Mouse (Mus musculus): Measurements from ENCODE around the gene Egfl7. TPM values are rescaled to one million over a fixed set of nuclear protein-coding genes. Genes with fewer than 3 reads are reported as not detected.

Egfl7 gene
- polyA plus RNA-seq, 1 experiment from 2014 or later: 78.3 TPM

DNA sequence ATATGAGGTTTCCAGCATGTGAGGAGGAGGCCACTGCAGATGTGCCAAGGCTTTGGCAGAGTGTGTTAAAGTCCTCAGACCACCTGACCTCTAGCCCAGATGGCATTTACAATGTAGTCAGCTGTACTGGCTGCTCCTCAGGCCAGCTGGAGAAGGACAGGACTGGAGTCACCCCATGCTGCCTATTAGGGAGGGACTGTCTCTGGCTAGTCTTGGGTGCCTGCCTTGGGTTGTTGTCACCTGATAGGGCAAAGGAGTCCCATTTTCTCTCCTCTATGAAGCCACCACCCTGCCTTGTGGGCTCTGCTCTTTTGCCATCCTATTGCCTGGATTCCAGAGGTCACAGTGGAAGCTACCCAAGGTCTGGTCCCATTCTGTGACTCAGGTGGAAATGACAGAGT, 29.4 kb downstream of the Egfl7 start:
- H3K36me3 ChIP-seq: no peaks in the 10 kb centered on the region
- H3K27me3 ChIP-seq (ENCODE audit: insufficient read depth, poor library complexity, severe bottlenecking): peaks cover 28% of the 10 kb centered on the region
- no peak overlapping the region for H3K27ac ChIP-seq
- no peak for DNase-seq (ENCODE audit: low spot score)
- peaks cover 13% of the 10 kb centered on the region for H3K4me1 ChIP-seq (replicated peaks)
- no peak overlapping the region for H3K4me3 ChIP-seq
- no peaks in the 10 kb centered on the region for H3K9me3 ChIP-seq

DNA sequence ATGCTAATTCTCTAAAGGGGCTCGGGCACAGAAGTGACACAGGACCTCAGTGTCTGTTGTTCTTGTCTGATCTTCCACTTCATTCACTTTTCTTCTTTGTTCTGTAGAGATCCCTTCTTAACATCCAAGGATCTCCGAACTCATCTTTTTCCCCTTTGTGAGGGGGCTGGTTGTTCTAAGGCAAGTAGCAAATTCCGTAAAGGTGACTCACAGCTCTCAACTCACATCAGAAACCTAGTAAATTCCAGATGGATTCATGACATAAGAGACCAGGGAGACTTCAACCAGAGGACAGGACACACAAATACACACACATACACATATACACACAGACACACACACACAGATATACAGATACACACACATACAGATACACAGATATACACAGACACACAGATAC, 30.7 kb downstream of the Egfl7 start:
- DNase-seq (ENCODE audit: low spot score): no peak
- Histone ChIP-seq H3K27ac (no peak overlapping the region), H3K4me1 (replicated peaks) (peaks cover 9% of the 10 kb centered on the region; the same call in 1 of the 2 replicates), H3K36me3 (no peaks in the 10 kb centered on the region), H3K9me3 (no peaks in the 10 kb centered on the region), H3K4me3 (no peak overlapping the region), H3K27me3 (ENCODE audit: insufficient read depth, poor library complexity, severe bottlenecking) (peaks cover 16% of the 10 kb centered on the region)
- 73% methylated on average over 3 of the region's 3 CpGs for WGBS

DNA sequence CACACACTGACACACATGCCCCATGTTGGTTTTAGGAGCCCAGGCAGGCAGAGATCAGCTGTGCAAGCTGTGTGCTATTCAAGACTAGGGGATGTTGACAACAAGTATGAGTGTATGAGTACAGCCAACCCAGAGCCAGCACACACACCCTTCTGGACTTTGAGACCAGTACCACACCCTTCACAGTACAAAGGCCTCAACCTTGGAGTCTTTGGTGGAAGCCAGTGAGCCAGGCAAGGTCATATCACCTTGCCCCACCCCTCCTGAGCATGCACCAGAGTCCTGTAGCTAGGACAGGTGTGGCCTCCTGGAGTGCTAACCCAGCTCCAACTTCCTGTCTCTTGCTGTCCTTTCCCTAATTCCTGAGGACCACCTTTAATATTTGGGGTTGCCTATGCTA, 31.2 kb downstream of the Egfl7 start:
- H3K36me3 ChIP-seq: no peaks in the 10 kb centered on the region
- peaks cover 9% of the 10 kb centered on the region; the same call in 1 of the 2 replicates for H3K4me1 ChIP-seq (replicated peaks)
- no peak overlapping the region for H3K4me3 ChIP-seq
- H3K9me3 ChIP-seq: no peaks in the 10 kb centered on the region
- H3K27ac ChIP-seq: no peak overlapping the region
- no peak for DNase-seq (ENCODE audit: low spot score)
- peaks cover 12% of the 10 kb centered on the region for H3K27me3 ChIP-seq (ENCODE audit: insufficient read depth, poor library complexity, severe bottlenecking)

DNA sequence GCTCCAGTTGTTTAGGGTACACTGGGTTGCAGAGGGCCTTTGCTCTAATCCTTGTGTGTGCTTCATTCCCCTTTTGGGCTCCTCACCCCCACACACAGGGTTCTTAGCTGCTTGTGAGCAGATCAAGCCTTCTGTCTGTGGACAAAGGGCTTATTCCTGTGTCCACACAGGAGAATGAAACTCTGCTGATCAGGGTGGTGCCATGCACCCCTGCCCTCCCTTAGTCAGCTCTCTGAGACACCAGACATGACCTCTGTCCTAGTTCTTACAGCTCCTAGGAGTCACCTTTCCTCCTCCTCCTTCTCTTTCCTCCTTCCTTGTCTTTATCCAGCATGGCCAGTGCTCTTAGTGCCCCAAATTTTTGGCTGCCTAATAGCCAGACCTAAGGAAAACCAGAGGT, 32.1 kb downstream of the Egfl7 start:
- H3K36me3 ChIP-seq: no peaks in the 10 kb centered on the region
- H3K4me3 ChIP-seq: no peak overlapping the region
- no peak overlapping the region for H3K27ac ChIP-seq
- no peaks in the 10 kb centered on the region for H3K9me3 ChIP-seq
- H3K4me1 ChIP-seq (replicated peaks): peaks cover 5% of the 10 kb centered on the region; the same call in 1 of the 2 replicates
- peaks cover 6% of the 10 kb centered on the region for H3K27me3 ChIP-seq (ENCODE audit: insufficient read depth, poor library complexity, severe bottlenecking)
- DNase-seq (ENCODE audit: low spot score): no peak

DNA sequence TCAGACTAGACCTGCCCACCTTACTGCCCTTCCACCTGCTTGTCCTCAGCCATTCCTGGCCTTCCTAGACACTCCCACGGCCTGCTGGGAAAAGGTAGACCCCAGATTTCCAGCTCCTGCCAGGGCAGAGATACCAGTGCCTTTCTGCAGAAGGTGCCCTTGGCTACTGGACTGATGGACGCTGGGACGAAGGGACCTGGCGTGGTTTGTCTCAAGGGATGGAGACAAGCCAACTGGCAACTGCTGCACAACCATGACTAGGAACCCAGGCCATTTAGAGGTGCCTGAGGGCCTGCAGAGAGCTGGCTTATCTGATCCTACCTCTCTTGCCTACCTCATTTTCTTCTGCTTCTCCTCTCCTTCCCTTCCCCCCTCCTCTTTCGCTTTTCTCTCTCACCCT, 35.1 kb downstream of the Egfl7 start:
- no peaks in the 10 kb centered on the region for H3K9me3 ChIP-seq

DNA sequence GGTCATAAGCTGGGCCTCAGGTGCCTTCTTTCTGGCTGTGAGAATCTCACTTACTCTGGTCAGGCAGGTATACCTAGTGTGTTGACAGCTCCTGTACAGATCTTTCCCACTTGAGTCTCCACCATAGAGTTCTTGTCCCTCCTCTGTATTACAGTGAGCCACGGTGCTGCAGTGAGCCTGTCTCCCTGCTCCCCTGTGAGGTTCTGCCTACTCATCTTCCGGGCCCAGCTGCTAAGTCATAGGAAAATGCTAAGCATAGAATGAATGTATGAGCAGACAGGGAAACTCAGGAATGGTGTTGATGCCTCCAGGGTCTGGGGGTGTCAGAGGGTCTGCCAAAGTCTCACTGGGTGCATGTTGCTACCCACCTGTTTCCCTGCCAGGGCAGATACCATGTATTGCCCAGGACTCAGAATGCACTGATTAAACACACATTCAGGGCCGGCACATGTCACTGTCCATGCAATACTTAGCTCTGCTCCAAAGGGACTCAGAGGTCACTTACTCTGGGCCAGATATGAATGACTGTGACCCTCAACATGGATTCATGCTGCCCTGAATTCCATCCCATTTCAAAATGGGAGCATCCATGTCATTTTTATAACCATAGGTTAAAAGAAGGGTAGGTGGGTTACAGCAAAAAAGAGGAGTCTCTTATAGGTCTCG, 35.8 kb downstream of the Egfl7 start:
- WGBS: 84% methylated on average over 4 of the region's 4 CpGs
- no peak for DNase-seq (ENCODE audit: low spot score)
- H3K4me3 ChIP-seq: no peak overlapping the region
- no peaks in the 10 kb centered on the region; the same call in 1 of the 2 replicates for H3K27me3 ChIP-seq (ENCODE audit: insufficient read depth, poor library complexity, severe bottlenecking)
- no peaks in the 10 kb centered on the region for H3K36me3 ChIP-seq
- H3K27ac ChIP-seq: no peak overlapping the region
- H3K9me3 ChIP-seq: no peaks in the 10 kb centered on the region
- no peaks in the 10 kb centered on the region for H3K4me1 ChIP-seq (replicated peaks)

More for the DNA sequence above, 35.1 kb downstream of the Egfl7 start:
- DNase-seq (ENCODE audit: low spot score): no peak
- no peaks in the 10 kb centered on the region for H3K4me1 ChIP-seq (replicated peaks)
- no peaks in the 10 kb centered on the region for H3K36me3 ChIP-seq
- no peak overlapping the region for H3K27ac ChIP-seq
- H3K27me3 ChIP-seq (ENCODE audit: insufficient read depth, poor library complexity, severe bottlenecking): no peaks in the 10 kb centered on the region; the same call in 1 of the 2 replicates
- H3K4me3 ChIP-seq: no peak overlapping the region
- 85% methylated on average over 5 of the region's 5 CpGs for WGBS

DNA sequence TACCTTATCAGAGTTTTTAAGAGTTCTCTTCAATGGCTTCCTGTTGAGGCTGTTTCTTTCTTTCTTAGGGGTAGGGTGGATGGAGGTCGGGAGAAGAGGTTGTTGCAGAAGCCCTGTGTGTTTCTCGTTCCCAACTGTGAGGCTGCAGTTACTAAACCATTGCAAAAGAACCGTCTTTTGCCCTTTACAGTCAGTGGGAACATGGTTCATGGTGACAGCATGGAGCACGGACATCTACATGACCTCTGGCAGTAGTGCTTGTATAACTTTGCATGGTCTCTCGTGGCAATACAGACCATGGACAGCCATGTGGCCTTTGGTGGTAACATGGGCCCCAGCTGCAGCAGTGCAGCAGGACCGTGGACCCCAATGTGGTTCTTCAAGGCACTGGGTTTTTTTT, 37.5 kb downstream of the Egfl7 start:
- WGBS: 83% methylated on average over 6 of the region's 6 CpGs
- H3K27ac ChIP-seq: no peak overlapping the region

DNA sequence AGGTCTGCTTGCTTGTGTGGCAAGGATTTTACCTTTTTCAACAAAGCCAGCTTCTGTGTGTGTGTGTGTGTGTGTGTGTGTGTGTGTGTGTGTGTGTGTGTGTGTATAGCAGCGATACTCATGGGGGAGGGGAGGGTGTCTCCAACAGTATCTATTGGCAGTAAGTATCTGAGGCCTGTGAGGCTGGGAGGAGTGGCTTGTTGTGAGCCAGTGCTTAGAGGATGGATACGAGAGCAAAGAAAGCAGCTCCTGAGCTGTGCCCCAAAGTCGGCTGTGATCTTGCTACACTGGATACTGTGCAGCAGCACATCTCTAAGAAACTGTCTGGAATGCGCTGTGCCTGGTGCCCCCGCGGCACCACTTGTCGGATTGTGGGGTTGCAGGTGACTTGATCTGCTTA, 38.1 kb downstream of the Egfl7 start:
- Histone ChIP-seq H3K27ac (no peak overlapping the region), H3K4me1 (replicated peaks) (no peaks in the 10 kb centered on the region), H3K9me3 (no peaks in the 10 kb centered on the region), H3K4me3 (no peak overlapping the region), H3K36me3 (no peaks in the 10 kb centered on the region), H3K27me3 (ENCODE audit: insufficient read depth, poor library complexity, severe bottlenecking) (no peaks in the 10 kb centered on the region; the same call in 1 of the 2 replicates)
- 65% methylated on average over 7 of the region's 7 CpGs for WGBS
- DNase-seq (ENCODE audit: low spot score): no peak

More for the DNA sequence above, 37.5 kb downstream of the Egfl7 start:
- Histone ChIP-seq H3K4me1 (replicated peaks) (no peaks in the 10 kb centered on the region), H3K36me3 (no peaks in the 10 kb centered on the region), H3K27me3 (ENCODE audit: insufficient read depth, poor library complexity, severe bottlenecking) (no peaks in the 10 kb centered on the region; the same call in 1 of the 2 replicates), H3K4me3 (no peak overlapping the region), H3K9me3 (no peaks in the 10 kb centered on the region)
- DNase-seq (ENCODE audit: low spot score): no peak

DNA sequence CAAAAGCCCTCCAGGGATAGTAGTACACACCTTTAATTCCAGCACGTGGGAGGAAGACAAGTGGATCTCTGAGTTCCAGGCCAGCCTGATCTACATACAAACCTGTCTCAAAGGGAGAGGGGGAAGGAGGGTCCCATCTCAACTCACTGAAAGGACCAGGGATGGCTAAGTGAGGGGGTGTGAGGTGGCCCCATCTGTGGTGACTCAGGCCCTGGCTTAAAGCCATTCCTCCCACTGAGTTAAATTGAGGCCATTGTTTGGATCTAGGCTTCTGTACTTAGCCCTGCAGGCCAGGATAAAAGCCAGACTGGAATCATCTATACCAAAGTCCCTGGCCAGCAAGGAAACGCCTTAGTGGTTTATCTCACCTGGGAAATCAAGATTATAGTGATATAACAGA, 41.4 kb downstream of the Egfl7 start:
- Histone ChIP-seq H3K27me3 (ENCODE audit: insufficient read depth, poor library complexity, severe bottlenecking) (no peaks in the 10 kb centered on the region; the same call in 1 of the 2 replicates), H3K36me3 (no peaks in the 10 kb centered on the region), H3K4me1 (replicated peaks) (no peaks in the 10 kb centered on the region), H3K9me3 (no peaks in the 10 kb centered on the region), H3K27ac (no peak overlapping the region), H3K4me3 (no peak overlapping the region)
- 60% methylated on average over 2 of the region's 2 CpGs for WGBS
- no peak for DNase-seq (ENCODE audit: low spot score)

DNA sequence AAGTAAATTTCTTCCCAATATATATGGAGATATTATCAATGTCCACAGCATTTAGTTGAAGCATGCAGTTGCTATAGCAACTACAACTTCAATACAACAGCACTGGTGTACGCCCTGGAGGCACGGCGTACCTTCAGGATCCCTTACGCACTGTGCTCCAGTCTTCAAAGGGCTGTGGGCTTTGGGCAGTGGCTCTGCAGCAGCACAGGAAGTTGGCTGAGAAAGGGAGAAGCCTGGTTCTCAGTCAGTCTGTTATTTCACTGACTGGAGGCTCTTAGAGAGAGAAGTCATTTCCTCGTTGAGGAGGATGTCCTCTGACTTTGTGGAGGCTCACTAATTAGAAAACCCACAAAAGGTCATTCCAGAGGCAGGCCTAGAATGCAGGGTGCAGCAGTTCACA, 43.2 kb downstream of the Egfl7 start:
- 74% methylated on average over 5 of the region's 5 CpGs for WGBS
- peaks cover 8% of the 10 kb centered on the region; the same call in 1 of the 2 replicates for H3K4me1 ChIP-seq (replicated peaks)
- H3K9me3 ChIP-seq: no peaks in the 10 kb centered on the region
- H3K27ac ChIP-seq: no peak overlapping the region
- DNase-seq (ENCODE audit: low spot score): no peak
- peaks cover 13% of the 10 kb centered on the region for H3K27me3 ChIP-seq (ENCODE audit: insufficient read depth, poor library complexity, severe bottlenecking)
- no peaks in the 10 kb centered on the region for H3K36me3 ChIP-seq
- H3K4me3 ChIP-seq: no peak overlapping the region

DNA sequence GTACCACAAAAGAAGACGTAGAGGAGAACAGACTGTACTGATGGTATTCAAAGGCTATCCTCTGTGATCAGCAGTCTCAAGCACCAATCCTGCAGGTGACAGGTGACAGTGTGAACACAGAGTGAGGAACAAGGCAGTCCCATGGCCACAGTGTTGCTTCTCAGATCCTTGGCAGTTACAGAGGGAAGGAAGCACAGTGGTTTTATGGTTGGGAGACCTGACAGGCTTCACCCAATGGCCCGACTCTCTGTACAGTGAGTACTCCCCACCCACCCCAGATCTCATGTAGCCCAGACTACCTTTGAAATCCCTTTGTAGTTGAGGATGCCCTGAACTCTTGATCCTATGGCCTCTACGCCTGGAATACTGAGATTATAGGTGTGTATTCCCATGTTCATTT, 45.6 kb downstream of the Egfl7 start:
- H3K36me3 ChIP-seq: no peaks in the 10 kb centered on the region
- no peaks in the 10 kb centered on the region for H3K9me3 ChIP-seq
- H3K4me3 ChIP-seq: no peak overlapping the region
- peaks cover 30% of the 10 kb centered on the region for H3K4me1 ChIP-seq (replicated peaks)
- WGBS: 86% methylated on average over 3 of the region's 3 CpGs
- no peak for DNase-seq (ENCODE audit: low spot score)
- H3K27ac ChIP-seq: no peak overlapping the region
- H3K27me3 ChIP-seq (ENCODE audit: insufficient read depth, poor library complexity, severe bottlenecking): peaks cover 14% of the 10 kb centered on the region

DNA sequence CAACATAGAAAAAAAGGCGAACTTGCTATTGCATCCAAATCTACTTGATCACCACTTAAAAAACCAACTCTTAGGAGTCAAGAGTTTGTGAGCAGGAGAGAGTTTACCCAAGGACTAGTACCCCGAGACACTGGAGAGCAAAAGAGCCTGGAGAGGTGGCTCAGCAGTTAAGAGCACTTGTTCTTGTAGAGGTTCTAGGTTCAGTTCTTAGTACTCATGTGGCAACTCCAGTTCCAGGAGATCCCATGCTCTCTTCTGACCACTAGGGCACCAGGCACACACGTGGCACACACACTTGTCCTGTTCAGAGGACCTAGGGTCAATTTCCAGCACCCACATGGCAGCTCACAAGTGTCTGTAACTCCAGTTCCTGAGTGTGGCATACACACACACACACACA, 46.3 kb downstream of the Egfl7 start:
- H3K9me3 ChIP-seq: no peaks in the 10 kb centered on the region
- no peak overlapping the region for H3K27ac ChIP-seq
- H3K4me1 ChIP-seq (replicated peaks): peaks cover 37% of the 10 kb centered on the region
- no peak overlapping the region for H3K4me3 ChIP-seq
- WGBS: 73% methylated on average over 3 of the region's 3 CpGs
- no peaks in the 10 kb centered on the region; the same call in 1 of the 2 replicates for H3K36me3 ChIP-seq
- DNase-seq (ENCODE audit: low spot score): no peak
- peaks cover 14% of the 10 kb centered on the region for H3K27me3 ChIP-seq (ENCODE audit: insufficient read depth, poor library complexity, severe bottlenecking)

DNA sequence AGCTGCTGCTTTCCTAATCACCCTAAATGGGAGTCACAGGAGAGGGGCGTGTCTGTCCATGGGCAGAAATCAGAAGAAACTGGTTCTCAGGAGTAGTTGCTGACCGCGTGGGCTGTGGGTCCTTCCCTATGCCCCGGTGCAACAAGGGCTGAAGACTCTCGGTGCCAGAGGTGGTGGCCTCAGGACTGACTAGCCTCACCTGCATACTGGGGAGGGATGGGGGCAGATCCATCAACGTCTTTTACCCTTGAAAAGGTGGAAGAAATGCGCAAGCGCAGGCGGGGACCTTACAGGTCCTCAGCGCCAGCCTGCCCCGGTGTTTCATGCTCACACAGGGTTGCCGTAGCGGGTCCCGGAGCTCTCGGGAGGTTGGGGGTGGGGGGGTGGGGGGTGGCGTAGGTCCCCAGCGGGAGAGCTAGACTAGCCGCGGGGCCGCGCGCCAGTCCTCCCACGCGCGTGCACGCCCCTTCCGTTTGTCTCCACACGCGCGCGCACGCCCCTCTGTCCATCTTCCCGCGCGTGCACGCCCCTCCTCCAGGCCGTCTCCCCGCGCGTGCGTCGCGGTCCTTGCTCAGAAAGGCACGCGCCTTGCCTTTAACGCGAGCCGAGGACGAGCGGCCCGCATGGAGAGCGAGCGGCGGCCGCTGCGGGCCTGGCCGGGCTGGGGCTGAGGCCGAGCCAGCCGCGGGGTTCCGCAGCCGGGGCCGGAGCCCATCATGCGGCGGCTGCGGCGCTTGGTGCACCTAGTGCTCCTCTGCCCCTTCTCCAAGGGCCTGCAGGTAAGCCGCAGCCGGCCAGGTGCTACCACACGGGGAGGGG, 48.3 kb downstream of the Egfl7 start, which contains the start of gene Fam69b:
Fam69b (plus strand) TSS at position 537 of the 819 bp plus-strand sequence.
- Histone ChIP-seq H3K36me3 (peaks cover 5% of the 10 kb centered on the region; the same call in 1 of the 2 replicates), H3K4me1 (replicated peaks) (peaks cover 43% of the 10 kb centered on the region), H3K27me3 (ENCODE audit: insufficient read depth, poor library complexity, severe bottlenecking) (peaks cover 14% of the 10 kb centered on the region), H3K27ac (peak within 1 kb of the TSS; percentile 94), H3K9me3 (no peaks in the 10 kb centered on the region), H3K4me3 (peak within 1 kb of the TSS; percentile 78)
- under 1% methylated on average over 70 of the region's 70 CpGs for WGBS
- peak; percentile 76 for DNase-seq (ENCODE audit: low spot score)

Data from hindbrain, embryonic 10.5 days (tissue).